In the genomic region with DNA sequence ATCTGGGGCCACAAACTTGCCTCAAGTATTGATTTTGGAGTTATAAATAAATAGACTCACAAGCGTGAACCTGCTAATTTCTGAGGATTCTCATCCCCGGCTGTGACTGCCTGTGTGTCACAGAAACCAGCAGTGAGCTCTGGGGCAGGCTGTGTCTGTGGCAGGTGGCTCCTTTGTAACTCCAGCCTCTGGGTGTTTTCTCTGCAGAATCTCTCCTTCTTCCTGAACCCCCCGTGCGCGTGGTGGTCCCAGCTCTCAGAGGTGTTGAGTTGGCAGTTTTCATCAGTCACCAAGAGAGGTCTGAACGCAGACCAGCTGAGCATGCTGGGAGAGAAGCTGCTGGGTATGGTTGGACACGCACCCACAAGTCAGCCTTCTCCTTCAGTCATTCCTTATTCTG, we compare ENCODE assay signal across 31 mouse cellular contexts. TPM values are rescaled to one million over a fixed set of nuclear protein-coding genes. Genes with fewer than 3 reads are reported as not detected.
DNase-seq lines count a peak whose midpoint lies in the region; ATAC-seq and TF ChIP-seq lines count a peak whose summit lies in the region.
"Had no signal": no experiment of that assay in that cellular context is flagged by ENCODE, and none has a peak within 500 bp of the region (broad histone marks: within the 10 kb centered on the region; RNA-seq: fewer than 3 reads in every experiment).

No protein-coding gene starts in this region.

- H3K27ac ChIP-seq in kidney, adult 2 months (ENCODE audit: insufficient read depth, low read depth, low read length), result peak overlapping the region; percentile 21; the same call in 1 of the 2 replicates
- H3K27ac ChIP-seq: heart, adult 2 months; hindbrain, embryonic 10.5 days; hindbrain, embryonic 15.5 days; kidney, embryonic 15.5 days; liver, embryonic 14.5 days; macrophage; midbrain, embryonic 15.5 days; neural tube, embryonic 15.5 days had no signal

- DNase-seq in cerebellum, adult 9-10 months, result peak; percentile 39
- DNase-seq in cerebellum, postnatal 10 days, result no peak
- DNase-seq in kidney, adult 2 months, result no peak
- DNase-seq in kidney, postnatal 25 days, result no peak
- DNase-seq in thymus, postnatal 0 days (ENCODE audit: low spot score), result peak; percentile 61
- peak; percentile 70 for DNase-seq in thymus, postnatal 4 days
- DNase-seq: adrenal gland, adult 2 months; adrenal gland, postnatal 36 days; cerebellum, postnatal 36 days; gastrocnemius, adult 2 months; gastrocnemius, postnatal 36 days; heart, adult 2 months; kidney, adult 11 months; layer of hippocampus, postnatal 36 days; liver; lung, adult 2 months; lung, postnatal 10 days; right cerebral cortex, adult 18-20 months; spleen, adult 18-20 months had no signal

- no peak overlapping the region for H3K4me3 ChIP-seq in kidney, adult 2 months (ENCODE audit: insufficient read depth, low read depth, low read length)
- H3K4me3 ChIP-seq: gastrocnemius, adult 2 months; heart, adult 2 months; hindbrain, embryonic 10.5 days; hindbrain, embryonic 15.5 days; kidney, embryonic 15.5 days; midbrain, embryonic 15.5 days; neural tube, embryonic 15.5 days had no signal

- ATAC-seq in erythroid progenitor cell, adult 5-6 weeks (replicated peaks; ENCODE audit: low FRiP score, poor library complexity, severe bottlenecking), result no peak
- ATAC-seq: activated CD4-positive, CD25-positive, alpha-beta regulatory T cell, adult 4 months; forebrain, embryonic 14.5 days; inflammation-experienced regulatory T-cells, adult 6 months; midbrain, embryonic 15.5 days had no signal

- H3K27me3 ChIP-seq in kidney, adult 2 months (replicated peaks; ENCODE audit: control insufficient read depth, insufficient read depth, low read length), result no peaks in the 10 kb centered on the region
- H3K27me3 ChIP-seq: CH12.LX; hindbrain, embryonic 15.5 days; kidney, embryonic 15.5 days; midbrain, embryonic 15.5 days; neural tube, embryonic 15.5 days had no signal

- TF ChIP-seq CTCF in kidney, adult 2 months (conservative IDR thresholded peaks at IDR 0.05; ENCODE audit: insufficient read depth, insufficient read length, low read depth, low read length), result no peak

- no peaks in the 10 kb centered on the region; the same call in 1 of the 2 replicates for H3K36me3 ChIP-seq in kidney, adult 2 months (ENCODE audit: control insufficient read depth, insufficient read depth, low read length)
- H3K36me3 ChIP-seq: hindbrain, embryonic 15.5 days; kidney, embryonic 15.5 days; midbrain, embryonic 15.5 days; neural tube, embryonic 15.5 days had no signal

- H3K4me1 ChIP-seq in kidney, adult 2 months (ENCODE audit: control insufficient read depth, insufficient read depth, low read length), result peaks cover 8% of the 10 kb centered on the region

- WGBS in kidney, adult 2 months, result 75% methylated on average over 7 of the region's 7 CpGs

- TF ChIP-seq POLR2A in kidney, adult 2 months (IDR thresholded peaks at IDR 0.05; ENCODE audit: low read depth, low read length), result no peak

RNA-seq across cellular contexts. Expression of a gene that starts 29.5 kb away (rescaled TPM):
- 35.0 and 40.8 TPM in 2 replicates for polyA plus RNA-seq in kidney, adult 2 months (2012; rRNA removed)
- 212 and 220 TPM in 2 replicates for polyA plus RNA-seq in thymus, postnatal 0 days (2015; fragmentation: Nextera tagmentation; extraction: Ambion mirVana)
- total RNA-seq in erythroid progenitor cell, adult 5-6 weeks (2015; ENCODE audit: low replicate concordance), result 89.0 and 111 TPM in 2 replicates
- 64.0 and 70.7 TPM in 2 replicates for total RNA-seq in erythroid progenitor cell, adult 5-6 weeks (2017; ENCODE audit: low replicate concordance)

Comparison
In these comparisons a context has a peak if more than half of its experiments do, and no peak if none do; other contexts are left out.
1. DNase-seq: peak in cerebellum, adult 9-10 months (single experiment), thymus, postnatal 0 days (single experiment) and thymus, postnatal 4 days (single experiment); none in cerebellum, postnatal 10 days (0 of 2), kidney, adult 2 months (single experiment) and kidney, postnatal 25 days (0 of 2).